Mouse (Mus musculus) adrenal gland, postnatal 10 days (tissue): Measurements from ENCODE around the gene Ccdc188. TPM values are rescaled to one million over a fixed set of nuclear protein-coding genes. Genes with fewer than 3 reads are reported as not detected.

ENCODE experiments used
- DNase-seq: peaks from one replicate; pipeline ENCODE4 v3.0.0; 2021; ENCODE audit warnings: mixed read lengths
- total RNA-seq, 2 experiments: library from RNA; stranded (reverse); gene quantifications; 2 replicates each; pipeline ENCODE4 v1.2.3; 2021

Ccdc188 gene
- total RNA-seq, 2 experiments from 2014 or later = not detected

GRCm38 (mm10) chr16:18235389-18236065 is 17.8 kb downstream of the Ccdc188 start:
- DNase-seq = peak; percentile 78

- no peak for DNase-seq
Measured at GRCm38 (mm10) chr16:18236676-18237501, 19.2 kb downstream of the Ccdc188 start.

GRCm38 (mm10) chr16:18241581-18241980 is 23.9 kb downstream of the Ccdc188 start:
- no peak for DNase-seq

- peak; percentile 56 for DNase-seq
Measured at GRCm38 (mm10) chr16:18247521-18248399, 30.1 kb downstream of the Ccdc188 start.

GRCm38 (mm10) chr16:18248433-18249363 is 31.0 kb downstream of the Ccdc188 start, which contains the start of the genes Trmt2a and Ranbp1:
Trmt2a (plus strand) TSS chr16:18248679.
Ranbp1 (minus strand) TSS chr16:18248732.
- peak; percentile 98 for DNase-seq

- DNase-seq = peak; percentile 56
Measured at GRCm38 (mm10) chr16:18249364-18249967, 31.8 kb downstream of the Ccdc188 start.

- no peak for DNase-seq
Measured at GRCm38 (mm10) chr16:18250231-18250630, 32.6 kb downstream of the Ccdc188 start.

GRCm38 (mm10) chr16:18250828-18251790 is 33.4 kb downstream of the Ccdc188 start:
- DNase-seq = no peak

- no peak for DNase-seq
Measured at GRCm38 (mm10) chr16:18252736-18253135, 35.1 kb downstream of the Ccdc188 start.

GRCm38 (mm10) chr16:18253866-18254265 is 36.2 kb downstream of the Ccdc188 start:
- no peak for DNase-seq

- no peak for DNase-seq
Measured at GRCm38 (mm10) chr16:18258221-18258620, 40.5 kb downstream of the Ccdc188 start, which contains the start of gene Gm49776. Gm49776 (minus strand) TSS chr16:18258321.

GRCm38 (mm10) chr16:18265024-18265423 is 47.3 kb downstream of the Ccdc188 start:
- DNase-seq = no peak

- no peak for DNase-seq
Measured at GRCm38 (mm10) chr16:18268182-18268581, 50.5 kb downstream of the Ccdc188 start.

Other genes with a start within 250 kb of the Ccdc188 start
- gene Vpreb2, start 237.5 kb upstream of the Ccdc188 start, total RNA-seq = under 1 TPM in 1 of 2 experiments, not detected in 1; 0.36 TPM
- 10 to 100 TPM; 57.4 to 60.9 TPM for gene Dgcr6, start 165.0 kb upstream of the Ccdc188 start, total RNA-seq
- 10 to 100 TPM; 14.9 to 16.5 TPM for gene Prodh, start 127.7 kb upstream of the Ccdc188 start, total RNA-seq
- under 1 TPM; 0.66 to 0.94 TPM for gene Rtn4r, start 90.2 kb upstream of the Ccdc188 start, total RNA-seq
- gene Zdhhc8, start 17.3 kb downstream of the Ccdc188 start, total RNA-seq = 10 to 100 TPM; 18.9 to 20.5 TPM
- 10 to 100 TPM; 34.2 to 46.7 TPM for gene Trmt2a, start 30.8 kb downstream of the Ccdc188 start, total RNA-seq
- gene Ranbp1, start 30.9 kb downstream of the Ccdc188 start, total RNA-seq = 100 to 1,000 TPM; 123 to 127 TPM
- gene Gm49776, start 40.4 kb downstream of the Ccdc188 start, total RNA-seq = not detected
- gene Dgcr8, start 71.4 kb downstream of the Ccdc188 start, total RNA-seq = 10 to 100 TPM; 26.8 to 41.9 TPM
- gene Tango2, start 130.2 kb downstream of the Ccdc188 start, total RNA-seq = 10 to 100 TPM; 32.8 to 37.0 TPM
- gene Arvcf, start 130.3 kb downstream of the Ccdc188 start, total RNA-seq = 10 to 100 TPM; 29.4 to 39.2 TPM
- gene Txnrd2, start 208.5 kb downstream of the Ccdc188 start, total RNA-seq = 10 to 100 TPM; 61.5 to 62.8 TPM
- 100 to 1,000 TPM; 131 to 148 TPM for gene Comt, start 209.0 kb downstream of the Ccdc188 start, total RNA-seq